Mouse (Mus musculus) hindbrain, embryonic 15.5 days (tissue): Measurements from ENCODE around the gene Dcps. TPM values are rescaled to one million over a fixed set of nuclear protein-coding genes. Genes with fewer than 3 reads are reported as not detected.
A peak's percentile ranks its signal among the peaks of the same experiment; 100 is the strongest.
"Not testable (repeated sequence)": the region's sequence is repeated elsewhere in the genome, so short reads cannot be mapped to it uniquely, and the experiment has no call there.

Experiments
- ATAC-seq: fragments of 200-750 bp; cut with Nextera tagmentation; 2 replicates; pipeline ENCODE4 v1.8.0; 2017; ENCODE audit warnings: low read depth, moderate number of reproducible peaks, moderate TSS enrichment; ENCODE audit not compliant: low FRiP score
- H3K27ac ChIP-seq: fragments of 300-500 bp; sonication (generic); replicated peaks from 2 replicates; pipeline ENCODE4 v1.5.1; 2015; ENCODE audit warnings: mild to moderate bottlenecking, inconsistent platforms
- H3K27me3 ChIP-seq: fragments of 300-500 bp; sonication (generic); 2 replicates; pipeline ENCODE4 v1.6.1; 2015; ENCODE audit warnings: control low read depth, inconsistent platforms
- H3K36me3 ChIP-seq: fragments of 300-500 bp; sonication (generic); 2 replicates; pipeline ENCODE4 v1.6.1; 2015; ENCODE audit warnings: control low read depth, inconsistent platforms
- H3K4me1 ChIP-seq: fragments of 300-500 bp; sonication (generic); replicated peaks from 2 replicates; pipeline ENCODE4 v1.6.1; 2015; ENCODE audit warnings: control low read depth, inconsistent platforms
- H3K4me2 ChIP-seq: fragments of 300-500 bp; sonication (generic); 2 replicates; pipeline ENCODE4 v1.6.1; 2015; ENCODE audit warnings: moderate library complexity, mild to moderate bottlenecking, inconsistent platforms
- H3K4me3 ChIP-seq: fragments of 300-500 bp; sonication (generic); 2 replicates; pipeline ENCODE4 v1.5.1; 2015; ENCODE audit warnings: mild to moderate bottlenecking, inconsistent platforms
- H3K9ac ChIP-seq: fragments of 300-500 bp; sonication (generic); 2 replicates; pipeline ENCODE4 v1.6.1; 2015; ENCODE audit warnings: inconsistent platforms
- H3K9me3 ChIP-seq: fragments of 300-500 bp; sonication (generic); 2 replicates; pipeline ENCODE4 v1.6.1; 2016; ENCODE audit warnings: control low read depth, inconsistent platforms
- WGBS: fragments of 180-500 bp; shearing (Covaris S2); methylation state at CpG from one replicate; pipeline ENCODE4 v1.1.7; 2015; 5-methylcytosine and 5-hydroxymethylcytosine counted together
- polyA plus RNA-seq: library from polyadenylated mRNA; unstranded; fragments of >200 nt; fragmentation: Nextera tagmentation; extraction: Ambion mirVana; gene quantifications from 2 replicates; pipeline ENCODE4 v1.2.1, GENCODE M21; 2015

Dcps gene
- polyA plus RNA-seq, 1 experiment from 2014 or later, result 71.9 TPM

DNA sequence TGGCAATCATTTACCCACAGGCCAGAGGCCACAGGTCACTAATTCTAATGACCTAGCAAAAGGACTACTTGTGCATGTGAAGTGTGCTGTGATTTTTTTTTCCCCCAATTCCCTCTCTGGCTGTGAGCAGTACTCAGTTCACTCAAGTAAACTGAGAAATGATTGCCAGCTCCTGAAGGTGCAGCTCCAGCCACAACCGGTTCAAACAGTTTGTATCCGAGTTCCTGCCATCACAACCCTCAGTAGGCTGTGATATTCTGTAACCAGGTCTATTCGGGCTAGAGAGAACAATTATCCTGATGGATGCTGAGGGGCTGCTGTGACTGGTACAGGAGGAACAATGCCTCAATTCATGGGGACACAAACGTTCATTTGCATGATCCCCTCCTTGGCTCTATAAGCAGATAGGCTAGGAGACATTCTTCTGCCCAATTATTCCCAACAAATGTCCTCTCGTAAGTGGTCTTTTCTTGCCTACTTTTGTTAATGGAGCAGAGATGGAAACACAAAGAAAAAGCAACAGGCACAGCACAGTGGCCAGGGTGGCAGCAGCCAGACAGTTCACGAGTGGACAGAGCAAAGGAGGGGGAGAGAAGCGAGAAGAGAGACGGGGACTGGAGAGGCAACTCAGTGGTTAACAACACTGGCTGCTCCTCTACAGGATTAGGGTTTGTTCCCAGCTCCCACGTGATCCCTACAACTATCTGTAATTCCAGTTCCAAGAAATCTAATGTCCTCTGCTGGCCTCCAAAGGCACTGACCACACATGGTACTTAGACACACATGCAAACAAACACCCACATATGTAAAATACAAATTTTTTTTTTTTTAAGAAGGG, 8.8 kb downstream of the Dcps start:
- Histone ChIP-seq H3K27ac (no peak overlapping the region), H3K4me2 (no peak overlapping the region), H3K27me3 (no peaks in the 10 kb centered on the region), H3K4me1 (0 out of 2 replicates have a peak, but pooled peaks cover 3% of the 10 kb centered on the region), H3K9me3 (no peaks in the 10 kb centered on the region), H3K9ac (no peak overlapping the region), H3K36me3 (peaks cover 12% of the 10 kb centered on the region), H3K4me3 (no peak overlapping the region)
- ATAC-seq, result 0 out of 2 replicates have a peak, but pooled peaks have one; percentile 52
- WGBS, result 21% methylated on average over 9 of the region's 9 CpGs

DNA sequence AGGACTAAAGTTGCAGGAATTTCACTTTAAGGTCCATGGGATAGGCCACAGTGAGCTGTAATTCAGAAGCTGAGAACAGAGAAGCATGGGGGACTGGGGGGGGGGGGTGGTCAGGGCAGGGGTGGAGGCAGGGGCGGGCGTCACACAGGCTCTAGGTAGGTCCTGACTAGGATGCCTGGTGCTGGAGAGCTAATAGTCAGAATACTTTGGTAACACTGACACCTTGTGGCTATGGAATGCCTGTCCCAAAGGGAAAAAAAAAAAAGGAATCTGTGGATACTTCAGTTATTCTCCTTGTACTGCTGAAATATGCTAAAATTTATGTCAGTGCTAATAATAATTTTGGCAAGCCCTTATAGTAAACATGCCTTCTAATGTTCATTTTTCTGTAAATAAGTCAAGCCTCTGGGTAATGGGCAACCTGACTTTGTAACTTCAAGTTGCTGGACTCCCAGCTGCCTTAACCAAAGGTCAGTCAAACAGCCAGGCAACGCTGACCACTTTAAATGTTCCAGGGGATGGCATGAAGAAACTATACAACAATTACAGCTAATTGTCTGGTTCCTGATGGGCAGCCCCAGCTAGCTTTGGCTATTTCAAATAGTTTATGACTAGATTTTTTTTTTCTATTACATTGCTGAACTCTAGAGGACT, 9.6 kb downstream of the Dcps start:
- ATAC-seq, result peak; percentile 62; the same call in 1 of the 2 replicates
- WGBS, result 23% methylated on average over 3 of the region's 3 CpGs

DNA sequence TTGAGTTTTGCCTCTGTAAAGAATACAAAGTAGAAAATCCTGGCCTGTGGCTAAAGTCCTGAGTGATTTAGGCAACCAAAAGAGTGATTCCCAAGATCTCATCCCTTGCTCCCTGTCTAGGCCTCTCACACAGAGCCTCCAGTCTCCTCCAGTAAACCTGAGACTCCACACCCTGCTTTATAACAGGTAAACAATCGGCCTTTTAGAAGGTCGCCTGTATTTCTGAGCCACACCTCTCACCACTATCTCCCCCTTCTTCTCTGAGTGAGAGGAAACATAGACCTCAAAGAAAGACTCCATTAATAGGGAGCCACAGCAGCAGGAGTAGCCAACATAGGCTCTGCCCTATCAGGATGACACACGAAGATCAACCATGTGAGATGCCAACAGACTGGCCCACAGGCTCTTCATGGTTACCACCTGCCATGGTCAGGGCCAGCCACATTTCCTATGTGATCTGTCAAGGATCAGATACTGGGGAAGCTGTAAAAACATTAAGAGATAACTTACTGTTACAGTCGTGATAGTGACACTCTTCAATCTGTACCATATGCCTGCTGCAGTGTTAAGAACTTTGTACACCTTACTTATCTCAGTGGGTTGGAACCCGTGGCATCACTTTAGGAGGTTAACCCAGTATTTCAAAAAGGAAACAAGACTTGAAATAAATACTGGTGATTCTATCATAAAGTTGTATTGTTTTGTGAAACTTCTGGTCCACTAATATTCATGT, 11.6 kb downstream of the Dcps start:
- H3K27me3 ChIP-seq, result no peaks in the 10 kb centered on the region
- H3K27ac ChIP-seq, result no peak overlapping the region
- H3K4me3 ChIP-seq, result no peak overlapping the region
- 0 out of 2 replicates have a peak, but pooled peaks cover 3% of the 10 kb centered on the region for H3K4me1 ChIP-seq
- H3K36me3 ChIP-seq, result no peaks in the 10 kb centered on the region; the same call in 1 of the 2 replicates
- 88% methylated on average over 5 of the region's 5 CpGs for WGBS
- no peak overlapping the region for H3K9ac ChIP-seq
- H3K4me2 ChIP-seq, result no peak overlapping the region
- no peaks in the 10 kb centered on the region for H3K9me3 ChIP-seq
- no peak for ATAC-seq

More for the DNA sequence above, 9.6 kb downstream of the Dcps start:
- Histone ChIP-seq H3K9me3 (no peaks in the 10 kb centered on the region), H3K4me2 (no peak overlapping the region), H3K4me3 (no peak overlapping the region), H3K27ac (no peak overlapping the region), H3K36me3 (peaks cover 12% of the 10 kb centered on the region), H3K9ac (no peak overlapping the region), H3K27me3 (no peaks in the 10 kb centered on the region), H3K4me1 (0 out of 2 replicates have a peak, but pooled peaks cover 3% of the 10 kb centered on the region)

- Histone ChIP-seq H3K27ac (no peak overlapping the region), H3K4me3 (no peak overlapping the region), H3K4me2 (no peak overlapping the region), H3K36me3 (no peaks in the 10 kb centered on the region; the same call in 1 of the 2 replicates), H3K9me3 (no peaks in the 10 kb centered on the region), H3K9ac (no peak overlapping the region), H3K27me3 (no peaks in the 10 kb centered on the region), H3K4me1 (0 out of 2 replicates have a peak, but pooled peaks cover 3% of the 10 kb centered on the region)
- 0 out of 2 replicates have a peak, but pooled peaks have one; percentile 39 for ATAC-seq
- 78% methylated on average over 11 of the region's 11 CpGs for WGBS
Observed at GRCm38 (mm10) chr9:35163011-35163690, 12.7 kb downstream of the Dcps start.

DNA sequence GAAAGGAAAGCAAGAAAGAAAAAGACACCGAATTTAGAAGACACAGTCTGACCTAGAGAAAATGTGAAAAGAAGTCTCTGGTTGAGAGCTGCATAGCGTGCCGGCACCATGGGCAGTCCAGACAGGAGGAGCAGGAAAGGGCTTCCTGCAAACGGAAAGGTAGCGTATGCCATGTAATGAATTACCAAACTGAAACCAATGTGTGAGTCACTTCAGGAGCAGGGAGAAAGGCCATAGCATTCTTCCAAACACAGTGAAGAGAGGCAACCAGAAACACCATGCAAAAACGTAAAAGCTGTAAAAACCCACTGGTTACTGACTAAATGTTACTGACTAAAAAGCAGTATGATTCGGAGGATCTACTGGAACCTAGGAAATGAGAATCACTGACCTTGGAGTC, 14.1 kb downstream of the Dcps start:
- 84% methylated on average over 7 of the region's 7 CpGs for WGBS
- Histone ChIP-seq H3K4me1 (0 out of 2 replicates have a peak, but pooled peaks cover 3% of the 10 kb centered on the region), H3K36me3 (no peaks in the 10 kb centered on the region; the same call in 1 of the 2 replicates), H3K4me2 (no peak overlapping the region), H3K27me3 (no peaks in the 10 kb centered on the region), H3K4me3 (no peak overlapping the region), H3K9me3 (no peaks in the 10 kb centered on the region), H3K9ac (no peak overlapping the region), H3K27ac (no peak overlapping the region)
- ATAC-seq, result no peak

- 78% methylated on average over 2 of the region's 2 CpGs for WGBS
- no peak for ATAC-seq
- Histone ChIP-seq H3K4me1 (0 out of 2 replicates have a peak, but pooled peaks cover 3% of the 10 kb centered on the region), H3K27ac (no peak overlapping the region), H3K4me3 (no peak overlapping the region), H3K36me3 (no peaks in the 10 kb centered on the region; the same call in 1 of the 2 replicates), H3K9ac (no peak overlapping the region), H3K27me3 (no peaks in the 10 kb centered on the region), H3K4me2 (no peak overlapping the region), H3K9me3 (no peaks in the 10 kb centered on the region)
Observed at GRCm38 (mm10) chr9:35160662-35161061, 15.2 kb downstream of the Dcps start.

DNA sequence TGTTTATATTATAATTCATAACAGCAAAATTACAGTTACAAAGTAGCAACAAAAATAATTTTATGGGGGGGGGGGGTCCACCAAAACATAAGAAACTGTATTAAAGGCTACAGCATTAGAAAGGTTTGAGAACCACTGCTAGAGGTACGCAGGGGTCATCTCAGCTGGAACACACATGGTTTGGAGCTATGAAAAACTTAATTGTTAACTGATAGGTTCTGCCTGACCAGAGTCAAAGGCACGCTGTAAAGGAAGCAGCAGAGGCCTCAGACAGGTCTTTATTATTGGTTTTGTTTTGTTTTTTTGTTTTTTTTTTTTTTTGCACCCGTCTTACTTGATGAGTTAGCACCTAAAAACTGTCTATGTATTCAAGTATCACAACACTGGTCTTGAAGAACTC, 17.4 kb downstream of the Dcps start:
- no peaks in the 10 kb centered on the region for H3K9me3 ChIP-seq
- no peak overlapping the region for H3K4me3 ChIP-seq
- H3K9ac ChIP-seq, result no peak overlapping the region
- H3K27me3 ChIP-seq, result no peaks in the 10 kb centered on the region
- ATAC-seq, result no peak
- H3K27ac ChIP-seq, result no peak overlapping the region
- no peaks in the 10 kb centered on the region; the same call in 1 of the 2 replicates for H3K36me3 ChIP-seq
- H3K4me1 ChIP-seq, result 0 out of 2 replicates have a peak, but pooled peaks cover 3% of the 10 kb centered on the region
- 90% methylated on average over 3 of the region's 3 CpGs for WGBS
- no peak overlapping the region for H3K4me2 ChIP-seq

DNA sequence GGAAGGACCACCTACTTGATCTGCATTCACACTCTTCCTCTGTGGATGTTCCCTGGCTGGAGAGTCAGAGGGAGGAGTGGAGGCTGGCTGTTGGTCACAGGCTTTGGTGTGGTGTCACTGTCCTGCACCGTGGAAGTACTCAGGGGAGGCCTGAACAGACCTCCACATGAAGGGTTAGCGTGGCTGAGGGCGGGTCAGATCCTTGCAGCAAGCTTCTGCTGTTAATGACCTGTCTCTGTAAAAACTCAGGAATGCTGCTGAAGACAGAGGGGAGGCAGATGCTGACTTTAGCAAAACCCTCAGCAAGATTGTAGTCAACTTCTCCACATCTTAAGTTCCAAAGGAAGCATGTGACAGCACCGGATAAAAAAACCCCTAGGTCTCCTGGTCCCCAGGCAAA, 19.0 kb downstream of the Dcps start:
- Histone ChIP-seq H3K27me3 (no peaks in the 10 kb centered on the region), H3K4me3 (no peak overlapping the region), H3K9ac (no peak overlapping the region), H3K9me3 (no peaks in the 10 kb centered on the region), H3K4me2 (no peak overlapping the region), H3K4me1 (no peaks in the 10 kb centered on the region), H3K27ac (no peak overlapping the region), H3K36me3 (no peaks in the 10 kb centered on the region)
- ATAC-seq, result no peak
- WGBS, result 88% methylated on average over 4 of the region's 4 CpGs

DNA sequence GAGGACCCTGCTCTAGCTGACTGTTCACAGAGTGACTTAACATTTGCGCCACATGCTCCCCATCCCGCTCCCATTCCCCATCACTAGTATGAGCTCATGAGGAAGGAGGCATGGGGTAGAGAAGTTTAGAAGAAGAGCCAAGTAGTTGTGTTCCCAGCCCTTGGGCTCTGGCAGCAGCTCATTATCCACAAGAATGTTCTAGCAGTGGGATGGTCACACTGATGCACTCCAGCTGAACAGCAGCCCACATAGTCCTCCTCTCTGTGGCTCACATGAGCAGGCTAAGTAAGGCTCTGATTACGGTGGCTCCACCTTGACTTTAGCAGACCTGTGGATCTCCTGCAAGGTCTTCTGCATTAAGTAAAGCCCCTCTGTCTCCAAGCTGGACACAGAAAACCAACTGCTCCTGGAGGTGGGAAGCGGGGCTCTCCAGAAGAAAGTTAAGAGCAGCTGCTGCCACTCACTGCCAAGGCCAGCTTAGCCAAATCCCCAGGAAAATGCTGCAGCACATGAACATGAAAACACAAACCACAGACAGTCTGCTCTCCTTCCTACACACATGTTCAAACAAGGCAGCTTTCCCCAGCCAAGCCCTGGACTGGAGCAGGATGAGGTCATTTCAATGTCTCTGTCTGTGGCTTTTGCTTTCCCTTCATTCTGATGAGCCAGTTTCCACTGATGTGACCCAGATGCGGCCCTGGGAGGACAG, 19.7 kb downstream of the Dcps start:
- WGBS, result 87% methylated on average over 5 of the region's 5 CpGs
- Histone ChIP-seq H3K9me3 (no peaks in the 10 kb centered on the region), H3K27me3 (no peaks in the 10 kb centered on the region), H3K36me3 (no peaks in the 10 kb centered on the region), H3K9ac (no peak overlapping the region), H3K4me3 (no peak overlapping the region), H3K4me1 (no peaks in the 10 kb centered on the region), H3K27ac (no peak overlapping the region), H3K4me2 (no peak overlapping the region)
- ATAC-seq, result no peak

DNA sequence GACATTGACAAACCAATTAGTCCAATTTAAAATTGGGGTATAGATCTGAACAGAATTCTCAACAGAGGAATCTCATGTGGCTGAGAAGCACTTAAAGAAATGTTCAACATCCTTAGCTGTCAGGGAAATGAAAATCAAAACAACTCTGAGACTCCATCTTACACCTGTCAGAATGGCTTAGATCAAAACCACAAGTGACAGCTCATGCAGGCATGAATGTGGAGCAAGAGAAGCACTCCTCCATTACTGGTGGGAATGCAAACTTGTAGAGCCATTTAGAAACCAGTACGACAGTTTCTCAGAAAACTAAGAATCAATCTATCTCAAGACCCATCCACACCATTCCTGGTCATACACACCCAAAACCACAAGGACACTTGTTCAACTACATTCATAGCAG, 22.9 kb downstream of the Dcps start:
- no peak for ATAC-seq

GRCm38 (mm10) chr9:35148822-35149221, 27.0 kb downstream of the Dcps start:
- ATAC-seq, H3K36me3 ChIP-seq, H3K9me3 ChIP-seq, H3K4me2 ChIP-seq, H3K27me3 ChIP-seq, H3K9ac ChIP-seq, H3K4me1 ChIP-seq, H3K4me3 ChIP-seq, H3K27ac ChIP-seq: not testable (repeated sequence)

More for the DNA sequence above, 22.9 kb downstream of the Dcps start:
- Histone ChIP-seq H3K4me3 (no peak overlapping the region), H3K9me3 (no peaks in the 10 kb centered on the region), H3K9ac (no peak overlapping the region), H3K4me2 (no peak overlapping the region), H3K27ac (no peak overlapping the region), H3K4me1 (no peaks in the 10 kb centered on the region), H3K27me3 (no peaks in the 10 kb centered on the region), H3K36me3 (no peaks in the 10 kb centered on the region)
- 93% methylated on average over 1 of the region's 1 CpGs for WGBS
